Mouse (Mus musculus): ENCODE measurements around the gene Ergic1. TPM values are rescaled to one million over a fixed set of nuclear protein-coding genes. Genes with fewer than 3 reads are reported as not detected.

Ergic1 gene
- polyA plus RNA-seq, 1 experiment from 2014 or later = 91.2 TPM

DNA sequence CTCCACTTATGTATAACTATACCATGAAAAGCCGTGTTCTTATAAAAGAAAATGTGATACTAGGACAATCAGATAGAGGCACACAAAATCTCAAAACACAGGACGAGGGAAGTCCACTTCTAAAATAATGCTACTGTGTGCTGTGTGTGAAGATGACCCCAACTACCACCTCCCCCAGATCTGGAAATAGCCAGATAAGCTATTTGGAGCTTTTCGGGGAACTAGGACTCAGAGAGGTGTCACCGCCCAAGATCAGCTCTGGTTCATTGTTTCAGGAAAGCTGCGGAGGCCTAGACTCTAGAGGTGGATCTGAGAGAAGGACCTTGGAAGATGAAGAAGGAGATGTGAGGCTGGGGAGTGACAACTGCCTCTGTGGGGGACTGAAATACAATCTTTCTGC, 26.6 kb upstream of the Ergic1 start:
- H3K4me3 ChIP-seq (ENCODE audit: low read length) = no peak overlapping the region
- no peaks in the 10 kb centered on the region for H3K27me3 ChIP-seq (replicated peaks; ENCODE audit: control insufficient read depth, insufficient read depth, low read length)
- 0 out of 2 replicates have a peak overlapping the region, but pooled peaks have one; percentile 7 for H3K27ac ChIP-seq (ENCODE audit: low read length)
- H3K9ac ChIP-seq (ENCODE audit: low read depth, low read length) = no peak overlapping the region
- H3K4me2 ChIP-seq (ENCODE audit: low read depth, low read length) = no peak overlapping the region
- H3K9me3 ChIP-seq (ENCODE audit: control insufficient read depth, low read length) = no peaks in the 10 kb centered on the region
- 80% methylated on average over 5 of the region's 5 CpGs for WGBS
- no peaks in the 10 kb centered on the region for H3K36me3 ChIP-seq (ENCODE audit: control insufficient read depth, insufficient read depth, low read length)
- no peak for ATAC-seq
- peaks cover 4% of the 10 kb centered on the region for H3K4me1 ChIP-seq (ENCODE audit: control insufficient read depth, insufficient read depth, low read length)

DNA sequence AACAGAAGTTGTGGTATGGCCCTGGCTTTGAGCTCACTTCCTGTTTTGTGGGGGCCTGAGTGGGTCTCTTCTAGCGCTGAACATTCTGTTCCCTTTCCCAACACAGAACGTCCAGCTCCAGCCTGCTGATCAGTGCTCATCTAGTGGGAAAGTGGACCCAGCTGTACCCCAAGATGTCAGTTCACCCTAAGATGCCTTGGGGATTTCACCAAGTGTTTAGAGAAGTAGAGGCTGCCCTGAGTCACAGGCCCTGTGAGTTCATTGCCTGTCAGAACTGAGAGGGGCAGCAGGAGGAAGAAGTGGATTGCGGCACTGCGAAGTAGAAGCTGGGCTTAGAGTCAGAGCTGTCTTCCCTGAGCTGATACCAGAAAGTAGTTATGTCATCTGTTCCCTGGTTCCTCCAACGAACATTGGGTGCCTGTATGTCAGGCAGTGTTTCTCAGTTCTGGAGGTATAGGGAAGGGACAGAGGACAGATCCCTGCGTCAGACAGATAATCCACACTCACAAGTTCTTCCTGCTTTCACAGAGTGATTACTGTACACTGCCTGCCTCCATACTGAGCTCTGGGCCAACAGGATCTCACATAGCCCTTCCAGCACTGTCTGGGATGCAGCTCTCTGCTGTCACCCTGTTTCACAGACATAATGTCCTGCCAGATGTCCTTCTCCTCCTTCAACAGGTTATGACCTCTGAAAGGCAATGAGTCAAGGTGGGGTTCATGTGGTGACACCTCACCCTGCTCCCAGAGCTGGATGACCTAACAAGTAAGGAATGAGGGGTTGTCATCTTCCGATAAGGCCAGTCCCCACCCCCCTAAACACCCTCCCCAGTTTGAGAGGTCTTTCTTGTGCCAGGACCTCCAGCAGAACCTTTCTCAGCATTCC, 25.8 kb upstream of the Ergic1 start:
- Histone ChIP-seq H3K36me3 (ENCODE audit: control insufficient read depth, insufficient read depth, low read length) (no peaks in the 10 kb centered on the region), H3K4me2 (ENCODE audit: low read depth, low read length) (no peak overlapping the region), H3K4me3 (ENCODE audit: low read length) (no peak overlapping the region), H3K27ac (ENCODE audit: low read length) (0 out of 2 replicates have a peak overlapping the region, but pooled peaks have one; percentile 11), H3K27me3 (replicated peaks; ENCODE audit: control insufficient read depth, insufficient read depth, low read length) (no peaks in the 10 kb centered on the region), H3K9ac (ENCODE audit: low read depth, low read length) (no peak overlapping the region), H3K9me3 (ENCODE audit: control insufficient read depth, low read length) (no peaks in the 10 kb centered on the region), H3K4me1 (ENCODE audit: control insufficient read depth, insufficient read depth, low read length) (peaks cover 3% of the 10 kb centered on the region)
- ATAC-seq = no peak
- WGBS = 67% methylated on average over 7 of the region's 7 CpGs

DNA sequence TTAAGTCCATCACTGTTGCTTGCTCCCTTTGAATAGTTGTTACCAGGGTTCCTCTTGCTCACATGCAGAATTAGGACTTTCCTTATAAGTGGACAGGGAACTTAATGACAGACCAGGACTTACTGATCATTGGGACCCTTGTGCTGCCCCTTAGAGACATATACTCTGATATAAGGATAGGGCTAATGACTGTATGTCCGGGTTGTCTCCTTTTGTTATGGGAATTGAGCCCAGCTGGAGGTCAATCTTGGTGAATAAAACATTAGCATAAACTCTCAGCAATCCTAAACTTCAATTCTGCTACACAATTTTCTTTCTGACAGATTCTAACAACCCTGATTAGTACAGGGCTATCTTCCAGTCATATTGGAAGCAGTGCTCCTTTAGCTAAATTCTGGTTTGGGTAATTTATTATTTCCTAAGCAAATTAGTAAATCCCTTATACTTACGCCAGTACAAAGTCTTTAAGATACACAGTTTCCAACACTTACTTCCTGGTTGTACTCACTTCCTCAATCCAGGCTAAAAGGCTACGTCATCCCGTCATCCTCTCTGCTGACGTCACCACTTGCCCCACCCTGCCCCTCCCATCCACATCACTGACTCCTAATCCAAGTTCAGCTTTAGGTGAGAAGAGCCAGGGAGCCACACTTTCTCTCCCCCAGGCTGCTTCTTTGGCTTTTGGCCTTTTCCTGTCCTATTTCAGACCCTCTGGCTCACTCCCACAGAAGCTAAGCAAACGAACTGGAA, 23.4 kb upstream of the Ergic1 start:
- Histone ChIP-seq H3K4me2 (ENCODE audit: low read depth, low read length) (no peak overlapping the region), H3K27ac (ENCODE audit: low read length) (no peak overlapping the region), H3K36me3 (ENCODE audit: control insufficient read depth, insufficient read depth, low read length) (no peaks in the 10 kb centered on the region), H3K9ac (ENCODE audit: low read depth, low read length) (no peak overlapping the region), H3K4me1 (ENCODE audit: control insufficient read depth, insufficient read depth, low read length) (no peaks in the 10 kb centered on the region), H3K4me3 (ENCODE audit: low read length) (no peak overlapping the region), H3K9me3 (ENCODE audit: control insufficient read depth, low read length) (no peaks in the 10 kb centered on the region), H3K27me3 (replicated peaks; ENCODE audit: control insufficient read depth, insufficient read depth, low read length) (no peaks in the 10 kb centered on the region)
- 24% methylated on average over 6 of the region's 6 CpGs for WGBS
- ATAC-seq = peak; percentile 91

DNA sequence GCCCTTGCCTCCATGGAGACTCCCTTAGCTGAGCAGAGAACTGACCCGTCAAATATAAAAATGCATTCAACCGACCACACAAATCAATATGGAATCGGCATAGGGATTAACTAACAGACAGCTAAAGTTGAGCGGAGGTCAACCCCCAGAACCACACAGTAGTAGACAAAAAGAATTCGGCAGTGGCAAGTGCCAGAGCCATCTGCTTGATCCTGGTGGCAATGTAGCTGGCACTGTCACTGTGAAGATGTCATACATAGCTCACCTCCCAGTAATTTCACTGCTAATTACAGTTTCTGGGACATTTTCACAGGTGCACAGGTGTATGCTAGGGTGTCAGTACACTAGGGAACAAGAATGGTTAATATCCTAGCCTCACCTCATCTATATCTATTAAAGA, 21.2 kb upstream of the Ergic1 start:
- no peak for ATAC-seq
- H3K4me1 ChIP-seq (ENCODE audit: control insufficient read depth, insufficient read depth, low read length) = no peaks in the 10 kb centered on the region
- no peaks in the 10 kb centered on the region for H3K9me3 ChIP-seq (ENCODE audit: control insufficient read depth, low read length)
- no peaks in the 10 kb centered on the region for H3K27me3 ChIP-seq (replicated peaks; ENCODE audit: control insufficient read depth, insufficient read depth, low read length)
- no peak overlapping the region for H3K27ac ChIP-seq (ENCODE audit: low read length)
- H3K9ac ChIP-seq (ENCODE audit: low read depth, low read length) = no peak overlapping the region
- 77% methylated on average over 5 of the region's 5 CpGs for WGBS
- H3K36me3 ChIP-seq (ENCODE audit: control insufficient read depth, insufficient read depth, low read length) = no peaks in the 10 kb centered on the region
- no peak overlapping the region for H3K4me3 ChIP-seq (ENCODE audit: low read length)
- H3K4me2 ChIP-seq (ENCODE audit: low read depth, low read length) = no peak overlapping the region

DNA sequence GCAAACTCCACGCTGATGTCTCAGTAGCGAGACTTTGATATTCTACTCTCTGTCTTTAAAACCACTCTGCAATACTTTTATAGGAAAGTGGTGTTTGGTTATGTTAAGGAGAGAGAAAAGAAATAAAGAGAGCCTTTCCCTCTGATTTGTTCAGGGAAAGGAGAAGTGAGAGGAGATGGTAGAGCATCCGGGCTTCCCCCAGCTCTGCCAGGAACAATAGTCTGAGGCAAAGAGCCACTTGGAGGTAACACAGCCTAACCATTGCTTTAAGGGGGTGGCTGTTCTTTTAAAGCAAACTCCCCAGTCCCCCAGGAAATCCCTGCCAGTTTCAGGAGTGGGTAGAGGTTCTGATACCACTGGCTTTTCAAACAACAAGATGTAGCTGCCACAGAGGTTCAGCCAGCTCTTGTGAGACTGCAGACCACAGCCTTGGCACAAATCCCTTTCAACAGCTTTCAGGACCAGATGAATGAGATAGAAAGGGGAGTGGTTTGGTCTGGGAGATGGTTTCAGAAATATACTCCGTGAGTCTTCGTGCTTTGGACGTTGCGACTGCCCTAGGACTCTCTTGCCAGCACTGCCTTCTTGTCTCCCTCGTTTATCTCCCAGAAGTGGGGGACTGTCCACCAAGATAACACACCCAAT, 16.8 kb upstream of the Ergic1 start:
- Histone ChIP-seq H3K27ac (ENCODE audit: low read length) (no peak overlapping the region), H3K27me3 (replicated peaks; ENCODE audit: control insufficient read depth, insufficient read depth, low read length) (no peaks in the 10 kb centered on the region), H3K4me3 (ENCODE audit: low read length) (no peak overlapping the region), H3K9me3 (ENCODE audit: control insufficient read depth, low read length) (no peaks in the 10 kb centered on the region), H3K9ac (ENCODE audit: low read depth, low read length) (0 out of 2 replicates have a peak overlapping the region, but pooled peaks have one; percentile 20), H3K4me1 (ENCODE audit: control insufficient read depth, insufficient read depth, low read length) (peaks cover 9% of the 10 kb centered on the region), H3K4me2 (ENCODE audit: low read depth, low read length) (no peak overlapping the region), H3K36me3 (ENCODE audit: control insufficient read depth, insufficient read depth, low read length) (no peaks in the 10 kb centered on the region)
- no peak for ATAC-seq
- 72% methylated on average over 8 of the region's 8 CpGs for WGBS

DNA sequence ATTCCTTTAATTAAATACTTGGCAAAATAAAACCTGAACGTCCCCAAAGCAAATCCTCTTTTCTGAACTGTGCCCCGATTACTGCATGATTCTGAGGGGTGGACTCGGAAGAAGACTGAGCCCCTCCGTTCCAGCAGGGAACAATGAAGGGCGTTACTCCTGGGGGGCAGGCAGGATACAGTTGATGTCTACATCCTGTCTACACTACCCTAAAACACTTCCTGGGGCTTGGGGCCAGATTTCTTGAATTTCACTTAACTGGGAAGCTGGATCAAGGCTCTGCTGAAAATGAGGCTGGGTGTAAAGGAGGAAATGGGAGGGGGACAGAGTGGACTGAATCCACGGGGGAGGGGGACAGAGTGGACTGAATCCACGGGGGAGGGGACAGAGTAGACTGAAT, 13.5 kb upstream of the Ergic1 start:
- ATAC-seq = no peak
- Histone ChIP-seq H3K9ac (ENCODE audit: low read depth, low read length) (no peak overlapping the region), H3K27me3 (replicated peaks; ENCODE audit: control insufficient read depth, insufficient read depth, low read length) (no peaks in the 10 kb centered on the region), H3K4me3 (ENCODE audit: low read length) (no peak overlapping the region), H3K4me2 (ENCODE audit: low read depth, low read length) (no peak overlapping the region), H3K36me3 (ENCODE audit: control insufficient read depth, insufficient read depth, low read length) (no peaks in the 10 kb centered on the region), H3K27ac (ENCODE audit: low read length) (peak overlapping the region; percentile 14), H3K9me3 (ENCODE audit: control insufficient read depth, low read length) (no peaks in the 10 kb centered on the region), H3K4me1 (ENCODE audit: control insufficient read depth, insufficient read depth, low read length) (peaks cover 9% of the 10 kb centered on the region)
- 34% methylated on average over 7 of the region's 7 CpGs for WGBS

DNA sequence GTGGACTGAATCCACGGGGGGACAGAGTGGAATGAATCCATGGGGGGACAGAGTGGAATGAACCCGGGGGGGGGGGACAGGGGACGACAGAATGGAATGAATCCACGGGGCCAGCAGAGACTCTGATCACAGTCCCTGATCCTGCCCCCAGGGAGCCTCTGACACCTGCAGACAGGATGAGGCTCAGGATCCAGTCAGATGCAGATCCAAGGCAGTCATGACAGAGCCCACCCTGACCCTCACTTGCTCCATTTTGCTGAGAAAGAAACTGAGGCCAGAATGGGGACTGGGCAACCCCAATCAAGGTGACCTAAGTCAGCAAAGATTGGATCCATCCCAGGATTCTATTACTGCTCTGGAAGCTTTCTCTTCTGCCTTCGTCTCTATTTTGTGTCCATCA, 12.7 kb upstream of the Ergic1 start:
- Histone ChIP-seq H3K4me3 (ENCODE audit: low read length) (no peak overlapping the region), H3K4me1 (ENCODE audit: control insufficient read depth, insufficient read depth, low read length) (peaks cover 9% of the 10 kb centered on the region), H3K9ac (ENCODE audit: low read depth, low read length) (0 out of 2 replicates have a peak overlapping the region, but pooled peaks have one; percentile 16), H3K36me3 (ENCODE audit: control insufficient read depth, insufficient read depth, low read length) (no peaks in the 10 kb centered on the region), H3K9me3 (ENCODE audit: control insufficient read depth, low read length) (no peaks in the 10 kb centered on the region), H3K27ac (ENCODE audit: low read length) (no peak overlapping the region), H3K27me3 (replicated peaks; ENCODE audit: control insufficient read depth, insufficient read depth, low read length) (no peaks in the 10 kb centered on the region), H3K4me2 (ENCODE audit: low read depth, low read length) (no peak overlapping the region)
- WGBS = 18% methylated on average over 5 of the region's 5 CpGs
- no peak for ATAC-seq

DNA sequence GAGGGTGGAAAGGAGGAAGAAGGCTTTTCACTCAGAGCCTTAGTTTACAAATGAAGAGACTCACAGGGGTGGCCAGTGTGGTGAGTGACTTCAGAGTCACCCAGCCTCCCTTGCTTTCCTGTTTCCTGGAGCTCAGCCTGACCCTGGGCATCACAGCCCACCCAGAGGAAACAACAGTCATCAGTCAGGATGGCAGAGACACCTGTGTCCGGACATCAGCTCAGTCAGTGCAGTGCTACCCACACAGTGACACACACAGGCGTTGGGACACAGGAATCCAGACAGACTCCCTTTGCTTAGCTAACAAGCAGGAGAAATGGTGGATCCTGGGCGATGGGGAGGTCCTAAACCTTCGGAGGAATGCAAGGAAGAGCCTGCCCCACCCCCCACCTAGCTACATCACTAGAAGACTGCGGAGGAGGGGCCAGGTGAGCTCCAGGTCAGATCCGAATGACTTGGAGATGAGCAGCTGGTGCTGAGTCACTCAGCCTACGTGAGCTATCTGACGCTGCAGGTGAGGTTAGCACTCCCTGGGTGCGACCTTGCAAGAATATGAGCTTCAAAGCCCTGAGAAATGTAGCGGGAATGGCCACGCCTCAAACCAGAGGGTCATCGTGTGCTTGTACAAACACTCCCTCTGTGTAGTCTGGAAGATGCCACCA, 12.0 kb upstream of the Ergic1 start:
- Histone ChIP-seq H3K9ac (ENCODE audit: low read depth, low read length) (0 out of 2 replicates have a peak overlapping the region, but pooled peaks have one; percentile 23), H3K27me3 (replicated peaks; ENCODE audit: control insufficient read depth, insufficient read depth, low read length) (no peaks in the 10 kb centered on the region), H3K27ac (ENCODE audit: low read length) (peak overlapping the region; percentile 19; the same call in 1 of the 2 replicates), H3K4me3 (ENCODE audit: low read length) (no peak overlapping the region), H3K36me3 (ENCODE audit: control insufficient read depth, insufficient read depth, low read length) (no peaks in the 10 kb centered on the region), H3K4me2 (ENCODE audit: low read depth, low read length) (0 out of 2 replicates have a peak overlapping the region, but pooled peaks have one; percentile 30), H3K9me3 (ENCODE audit: control insufficient read depth, low read length) (no peaks in the 10 kb centered on the region), H3K4me1 (ENCODE audit: control insufficient read depth, insufficient read depth, low read length) (peaks cover 9% of the 10 kb centered on the region)
- peak; percentile 90 for ATAC-seq
- WGBS = 7% methylated on average over 12 of the region's 12 CpGs

All from intestine, embryonic 16.5 days (tissue).